Mouse (Mus musculus) CH12.LX (cell line): ENCODE results near the gene Sec31b.

Source experiments
- CHD2 ChIP-seq: IDR thresholded peaks from 2 replicates; pipeline ENCODE4 v1.6.1; 2011; ENCODE audit warnings: low read length, improper control_type of control experiment
- CTCF ChIP-seq, 2 experiments: IDR thresholded peaks in 1 of 2; conservative IDR thresholded peaks in 1 of 2; 2 replicates each; pipeline ENCODE4 v1.5.1; 2011 to 2012; ENCODE audit warnings: low read depth in 2 of 2, low read length in 2 of 2, improper control_type of control experiment in 1 of 2, inconsistent platforms in 1 of 2, mild to moderate bottlenecking in 1 of 2, moderate library complexity in 1 of 2
- RCOR1 ChIP-seq: conservative IDR thresholded peaks from 2 replicates; pipeline ENCODE4 v1.6.1; 2012; ENCODE audit warnings: low read depth, mild to moderate bottlenecking, inconsistent platforms, low read length, improper control_type of control experiment
- SIN3A ChIP-seq: IDR thresholded peaks from 2 replicates; pipeline ENCODE4 v1.6.1; 2012; ENCODE audit warnings: low read length, improper control_type of control experiment, inconsistent platforms
- ZC3H11A ChIP-seq: IDR thresholded peaks from 2 replicates; pipeline ENCODE4 v1.6.1; 2012; ENCODE audit warnings: low read depth, mild to moderate bottlenecking, inconsistent platforms, low read length, improper control_type of control experiment

GRCm38 (mm10) chr19:44525551-44526205 lies 20.0 kb downstream of the Sec31b start:
- TF ChIP-seq SIN3A (no peak), CTCF (conservative IDR thresholded peaks at IDR 0.05 in 1 of 2, IDR thresholded peaks at IDR 0.05 in 1 of 2; ENCODE audit: low read depth in 2 of 2, low read length in 2 of 2) (no peak), CHD2 (no peak), RCOR1 (no peak), ZC3H11A (no peak)
